Mouse (Mus musculus): Measurements from ENCODE around the gene Plbd2.

DNA sequence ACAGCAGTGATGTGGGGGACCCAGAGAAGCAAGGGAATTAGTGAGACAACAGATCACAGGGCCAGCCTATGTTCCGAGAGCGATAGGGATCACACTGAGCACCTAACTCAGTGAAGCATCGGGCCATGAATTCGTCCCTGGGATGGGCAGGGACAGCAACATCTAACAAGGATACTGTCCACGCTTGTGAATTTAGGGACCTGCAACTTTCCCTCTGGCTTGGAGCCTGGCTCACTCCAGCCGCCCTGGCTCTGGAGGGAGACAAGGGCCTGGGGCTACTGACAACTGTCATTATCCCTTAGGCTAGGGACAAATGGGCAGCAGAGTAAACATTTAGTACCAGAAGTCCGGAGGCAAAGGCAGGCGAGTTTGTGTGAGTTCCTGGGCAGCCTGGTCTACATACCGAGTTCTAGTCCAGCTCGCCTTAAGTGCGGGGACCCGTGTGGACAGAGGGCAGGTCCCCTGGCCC is 716 bp downstream of the Plbd2 start:
- TF ChIP-seq CTCF (IDR thresholded peaks at IDR 0.05; ENCODE audit: low read depth) (no peak), EP300 (IDR thresholded peaks at IDR 0.05; ENCODE audit: low read depth) (no peak)
